In the genomic region with DNA sequence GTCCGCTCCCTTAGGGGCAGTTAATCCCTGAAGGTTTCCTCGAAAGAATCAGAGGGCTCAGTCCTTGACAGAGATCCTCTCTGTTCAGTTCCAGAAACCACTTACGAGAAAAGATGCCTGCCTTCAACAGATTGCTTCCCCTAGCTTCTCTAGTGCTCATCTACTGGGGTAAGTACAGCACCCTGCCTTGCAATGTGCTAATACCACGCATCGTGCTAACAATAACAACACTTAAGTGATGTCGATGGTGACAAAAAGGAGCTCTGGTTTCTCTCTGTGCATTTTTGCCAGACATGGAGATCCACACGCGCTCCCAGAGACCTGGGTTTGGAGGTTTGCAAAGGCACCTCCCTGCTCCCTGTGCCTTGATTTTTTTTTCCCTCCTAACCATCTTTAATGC, we compare ENCODE assay signal across 9 mouse cellular contexts. TPM values are rescaled to one million over a fixed set of nuclear protein-coding genes. Genes with fewer than 3 reads are reported as not detected.
DNase-seq lines count a peak whose midpoint lies in the region; ATAC-seq lines count a peak whose summit lies in the region.
"Had no signal": no experiment of that assay in that cellular context is flagged by ENCODE, and none has a peak within 500 bp of the region (broad histone marks: within the 10 kb centered on the region; RNA-seq: fewer than 3 reads in every experiment).

No protein-coding gene starts in this region.

- peaks cover 24% of the 10 kb centered on the region for H3K27me3 ChIP-seq in heart, embryonic 14.5 days (ENCODE audit: control insufficient read depth, insufficient read depth, low read length)
- no peaks in the 10 kb centered on the region for H3K27me3 ChIP-seq in forebrain, embryonic 14.5 days (replicated peaks; ENCODE audit: control insufficient read depth, insufficient read depth, low read length)
- H3K27me3 ChIP-seq in midbrain, embryonic 10.5 days (ENCODE audit: low read depth, poor library complexity, severe bottlenecking): peaks cover 28% of the 10 kb centered on the region

- H3K4me1 ChIP-seq in heart, embryonic 14.5 days (ENCODE audit: control insufficient read depth in 2 of 2, insufficient read depth in 2 of 2, low read length in 2 of 2): peaks cover 10 to 12% of the 10 kb centered on the region in 2 experiments
- peaks cover 17% of the 10 kb centered on the region for H3K4me1 ChIP-seq in forebrain, embryonic 14.5 days (ENCODE audit: control insufficient read depth, insufficient read depth, low read length)
- peaks cover 26% of the 10 kb centered on the region for H3K4me1 ChIP-seq in midbrain, embryonic 10.5 days

- H3K27ac ChIP-seq in heart, embryonic 14.5 days (replicated peaks in 1 of 2; ENCODE audit: control insufficient read depth in 1 of 2, insufficient read depth in 1 of 2, low read depth in 2 of 2, low read length in 2 of 2): no peak overlapping the region
- peak overlapping the region; percentile 40; the same call in 1 of the 2 replicates for H3K27ac ChIP-seq in forebrain, embryonic 14.5 days (ENCODE audit: low read depth, low read length)
- H3K27ac ChIP-seq in midbrain, embryonic 10.5 days (replicated peaks): peak overlapping the region; percentile 69; the same call in 1 of the 2 replicates
- H3K27ac ChIP-seq: liver, embryonic 14.5 days had no signal

- H3K9me3 ChIP-seq in heart, embryonic 14.5 days (ENCODE audit: control insufficient read depth, low read length): no peaks in the 10 kb centered on the region
- H3K9me3 ChIP-seq in forebrain, embryonic 14.5 days (replicated peaks; ENCODE audit: control insufficient read depth, low read length): no peaks in the 10 kb centered on the region
- no peaks in the 10 kb centered on the region for H3K9me3 ChIP-seq in midbrain, embryonic 10.5 days (replicated peaks)

- 15% methylated on average over 8 of the region's 8 CpGs for WGBS in heart, embryonic 14.5 days
- WGBS in forebrain, embryonic 14.5 days: 22% methylated on average over 8 of the region's 8 CpGs
- 24% methylated on average over 8 of the region's 8 CpGs for WGBS in midbrain, embryonic 10.5 days

- H3K9ac ChIP-seq in heart, embryonic 14.5 days (ENCODE audit: low read length): no peak overlapping the region
- H3K9ac ChIP-seq in forebrain, embryonic 14.5 days (ENCODE audit: low read length): peak overlapping the region; percentile 65
- H3K9ac ChIP-seq: liver, embryonic 14.5 days had no signal

- DNase-seq in heart, adult 18-20 months: no peak
- peak; percentile 13 for DNase-seq in ES-CJ7 (ENCODE audit: low read depth, low spot score)
- DNase-seq in forebrain, embryonic 14.5 days (ENCODE audit: low spot score): peak; percentile 31
- peak; percentile 13 for DNase-seq in midbrain, embryonic 10.5 days (ENCODE audit: low spot score)
- no peak for DNase-seq in cerebellum, postnatal 25 days
- DNase-seq in left cerebral cortex, adult 9 months (ENCODE audit: low spot score in 2 of 2): no peak
- no peak for DNase-seq in gastrocnemius, postnatal 25 days

- H3K36me3 ChIP-seq in heart, embryonic 14.5 days (ENCODE audit: control insufficient read depth, insufficient read depth, low read length): no peaks in the 10 kb centered on the region
- no peaks in the 10 kb centered on the region for H3K36me3 ChIP-seq in forebrain, embryonic 14.5 days (ENCODE audit: control insufficient read depth, insufficient read depth, low read length)
- no peaks in the 10 kb centered on the region for H3K36me3 ChIP-seq in midbrain, embryonic 10.5 days

- no peak for ATAC-seq in heart, embryonic 14.5 days (ENCODE audit: insufficient number of reproducible peaks, insufficient read depth, low FRiP score, low read depth)
- no peak for ATAC-seq in forebrain, embryonic 14.5 days

- H3K4me3 ChIP-seq in heart, embryonic 14.5 days (ENCODE audit: control insufficient read depth in 1 of 2, insufficient read depth in 1 of 2, low read depth in 1 of 2, low read length in 2 of 2): peak overlapping the region in 1 of 2 experiments; percentile 33; a peak in 1 of 4 replicates
- peak overlapping the region; percentile 43 for H3K4me3 ChIP-seq in forebrain, embryonic 14.5 days (ENCODE audit: low read depth, low read length)
- H3K4me3 ChIP-seq in midbrain, embryonic 10.5 days: peak overlapping the region; percentile 61

- peak overlapping the region; percentile 69; the same call in 1 of the 2 replicates for H3K4me2 ChIP-seq in heart, embryonic 14.5 days (ENCODE audit: low read length)
- H3K4me2 ChIP-seq in forebrain, embryonic 14.5 days (ENCODE audit: low read length): peak overlapping the region; percentile 53

RNA-seq across cellular contexts. Expression of gene Scn3b, which starts 0.9 kb away (rescaled TPM):
- 0.65 and 1.5 TPM in 2 replicates for polyA plus RNA-seq in heart, embryonic 14.5 days (2014; fragmentation: Nextera tagmentation; extraction: Ambion mirVana)
- 1 to 10 TPM in 1 of 2 experiments, under 1 TPM in 1; 0.79 to 1.6 TPM for total RNA-seq in heart, adult 18-20 months (2021)
- 88.6 and 107 TPM in 2 replicates for polyA plus RNA-seq in forebrain, embryonic 14.5 days (2014; fragmentation: Nextera tagmentation; extraction: Ambion mirVana)
- polyA plus RNA-seq in midbrain, embryonic 10.5 days (2016; fragmentation: Nextera tagmentation; extraction: Ambion mirVana): 5.4 and 11.7 TPM in 2 replicates
- total RNA-seq in gastrocnemius, postnatal 25 days (2021): 1 to 10 TPM; 1.9 to 4.4 TPM

Comparison
In these comparisons a context has a peak if more than half of its experiments do, and no peak if none do; other contexts are left out.
1. H3K27ac ChIP-seq: peak in forebrain, embryonic 14.5 days (single experiment) and midbrain, embryonic 10.5 days (single experiment); none in heart, embryonic 14.5 days (0 of 2).
2. DNase-seq: peak in ES-CJ7 (single experiment), forebrain, embryonic 14.5 days (single experiment) and midbrain, embryonic 10.5 days (single experiment); none in heart, adult 18-20 months (0 of 2), cerebellum, postnatal 25 days (0 of 2), left cerebral cortex, adult 9 months (0 of 2) and gastrocnemius, postnatal 25 days (single experiment).